Mouse (Mus musculus) granulocyte monocyte progenitor cell, adult 5-6 weeks (primary cell): ENCODE measurements at regions not wholly inside any gene's neighbourhood (a gene's known extent, or its start where the extent isn't known, plus 50 kb on each side); places are given as distances from the start of the nearest gene placed in this dataset.

Experiments
- ATAC-seq: replicated peaks from 2 replicates; pipeline ENCODE4 v1.8.0; 2016; ENCODE audit warnings: mild to moderate bottlenecking, moderate TSS enrichment, inconsistent platforms; ENCODE audit not compliant: poor library complexity, severe bottlenecking

DNA sequence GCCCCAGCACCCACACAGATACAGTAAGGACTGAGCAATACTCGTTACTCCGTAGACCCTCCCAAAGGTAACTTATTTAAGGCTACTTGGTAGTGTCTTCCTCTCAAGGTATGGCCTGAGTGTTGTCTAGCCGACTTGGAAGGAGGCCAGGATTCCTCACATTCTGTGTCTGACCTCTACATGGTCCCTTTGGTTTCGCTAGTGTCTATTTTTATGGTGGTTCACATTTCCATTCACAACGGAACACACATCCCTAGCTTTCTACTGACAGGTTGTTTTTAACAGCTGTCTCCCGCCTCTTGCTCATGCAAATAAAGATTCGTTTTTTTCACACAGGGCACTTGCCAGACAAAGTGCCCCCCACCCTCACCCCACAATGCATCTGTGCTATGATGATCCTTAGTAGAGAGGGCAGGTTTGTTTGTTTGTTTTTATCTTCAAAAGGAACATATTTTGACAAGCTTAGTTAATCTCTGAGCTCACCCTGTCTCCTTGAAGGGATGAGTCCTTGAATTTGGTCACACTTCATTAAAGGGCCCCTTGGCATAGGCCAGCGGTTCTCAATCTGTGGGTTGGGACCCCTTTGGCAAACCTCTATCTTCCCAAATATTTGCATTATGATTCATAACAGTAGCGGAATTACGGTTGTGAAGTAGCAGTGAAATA lies 52.7 kb downstream of the Phlda1 start:
- ATAC-seq: no peak

DNA sequence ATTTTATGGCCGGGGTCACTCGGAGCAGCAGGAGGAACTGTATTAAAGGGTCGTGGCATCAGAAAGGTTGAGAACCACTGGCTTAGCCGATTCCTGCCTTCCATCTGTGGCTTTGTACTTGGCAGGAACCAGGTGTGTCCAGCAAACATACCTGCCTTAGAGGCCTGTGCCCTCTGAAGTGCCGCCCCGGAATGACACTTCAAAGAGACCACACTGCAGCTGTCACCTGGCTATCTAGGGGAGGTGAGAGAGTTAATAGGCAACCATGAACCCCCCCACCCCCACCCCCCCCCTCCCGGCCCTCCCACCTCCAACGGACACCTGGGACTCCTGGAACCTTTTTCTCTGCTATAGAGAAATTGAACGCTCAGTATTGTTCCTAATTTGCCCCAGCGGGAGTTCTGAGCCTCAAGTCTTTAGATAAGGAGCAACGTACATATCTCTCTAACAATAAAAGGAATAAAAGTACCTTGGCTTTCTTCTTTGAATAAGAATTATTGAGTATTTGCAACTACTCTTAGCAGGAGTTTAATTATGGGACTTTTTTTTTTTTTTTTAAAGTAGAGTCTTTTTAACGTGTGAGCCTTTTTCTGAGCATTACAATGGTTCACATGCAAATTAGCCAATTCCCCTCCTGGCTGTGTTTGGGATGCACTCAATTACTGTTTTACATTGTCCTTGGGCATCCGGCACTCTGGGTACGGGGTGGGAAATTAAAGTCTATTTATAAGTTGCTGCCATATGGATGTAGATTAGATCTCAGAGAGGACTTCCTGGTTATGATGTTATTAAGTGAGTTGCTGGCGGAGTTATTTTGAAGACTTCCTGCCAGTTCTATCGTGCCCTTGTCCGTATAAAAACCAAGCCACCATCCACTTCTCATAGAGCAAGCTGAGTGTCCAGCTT lies 53.5 kb downstream of the Phlda1 start:
- ATAC-seq: no peak

DNA sequence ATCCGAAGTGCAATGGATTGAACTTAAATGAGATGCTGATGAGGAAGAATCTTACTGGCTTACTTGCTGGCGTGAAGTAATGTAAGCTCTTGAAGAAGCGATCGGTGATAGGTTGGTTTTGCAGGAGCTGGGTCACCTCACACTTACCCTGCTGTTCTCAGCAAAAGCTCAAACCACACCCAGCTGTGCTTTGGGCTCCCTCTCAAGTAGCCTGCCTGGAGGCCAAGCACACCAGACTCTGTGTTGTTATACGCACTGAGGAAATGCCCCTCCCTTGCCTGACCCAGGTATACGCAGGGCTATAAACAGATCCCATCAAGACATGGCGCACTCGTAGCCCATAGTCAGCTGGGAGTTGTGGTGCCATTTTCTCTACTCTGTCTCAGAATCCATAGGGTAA lies 56.5 kb downstream of the Phlda1 start:
- no peak for ATAC-seq

DNA sequence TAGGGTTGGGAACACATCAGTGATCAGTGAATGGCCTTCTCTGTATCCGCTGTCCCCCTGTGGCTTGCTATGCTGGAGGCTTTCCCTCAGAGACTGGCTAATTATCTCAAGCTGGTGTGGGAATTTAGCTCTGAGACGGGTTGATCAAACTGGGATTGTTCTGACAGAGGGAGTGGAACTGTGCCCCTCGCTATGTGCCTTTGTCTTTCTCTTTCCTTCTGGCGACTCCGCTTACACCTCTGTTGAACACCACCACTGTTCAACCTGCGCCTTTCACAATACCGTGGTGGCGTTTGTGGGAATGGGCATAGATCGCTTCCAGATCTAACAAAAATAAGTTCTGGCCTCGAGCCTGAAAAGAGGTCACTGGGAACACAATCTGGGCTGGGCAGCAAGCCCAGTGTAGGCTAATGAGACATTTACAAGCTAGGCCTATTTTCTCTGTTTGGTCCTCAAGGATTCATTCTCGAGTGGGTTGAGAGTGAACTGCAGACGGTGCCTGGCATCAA lies 60.8 kb downstream of the Phlda1 start:
- no peak for ATAC-seq

DNA sequence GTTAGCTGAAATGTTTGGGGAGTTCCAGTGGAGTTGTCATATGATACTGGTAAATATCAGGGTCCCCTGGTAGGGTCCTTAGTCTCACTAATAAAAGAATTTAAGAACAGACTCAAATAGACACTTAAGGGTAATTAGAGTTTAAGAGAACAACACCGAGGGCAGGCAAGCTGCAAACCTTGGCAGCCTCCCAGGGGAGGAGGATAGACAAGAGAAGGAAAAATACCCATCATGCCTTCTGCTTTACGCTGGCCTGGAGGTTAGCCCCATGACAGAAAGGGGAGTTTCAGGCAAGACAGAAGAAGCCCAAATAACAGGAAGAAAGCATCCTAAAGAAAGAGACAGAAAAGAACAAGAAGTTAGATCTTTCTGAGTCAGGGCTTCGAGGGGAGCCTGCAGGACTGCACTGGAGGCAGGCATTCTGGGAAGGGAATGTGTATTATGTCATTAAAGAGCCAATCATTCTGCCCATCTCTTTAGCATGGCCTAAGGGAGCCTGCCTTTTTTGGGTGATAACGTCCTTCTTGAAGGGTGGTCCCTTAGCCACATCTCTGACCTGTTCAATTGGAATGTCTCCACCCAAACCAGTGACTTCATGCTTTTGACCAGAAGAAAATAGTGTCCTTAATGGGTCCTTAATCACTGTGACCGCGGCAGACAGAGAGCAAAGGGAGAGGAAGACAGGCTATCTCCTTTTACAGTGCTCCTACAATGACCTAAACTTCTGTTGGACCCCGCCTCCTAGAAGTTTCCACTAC lies 64.6 kb downstream of the Phlda1 start:
- ATAC-seq: no peak

DNA sequence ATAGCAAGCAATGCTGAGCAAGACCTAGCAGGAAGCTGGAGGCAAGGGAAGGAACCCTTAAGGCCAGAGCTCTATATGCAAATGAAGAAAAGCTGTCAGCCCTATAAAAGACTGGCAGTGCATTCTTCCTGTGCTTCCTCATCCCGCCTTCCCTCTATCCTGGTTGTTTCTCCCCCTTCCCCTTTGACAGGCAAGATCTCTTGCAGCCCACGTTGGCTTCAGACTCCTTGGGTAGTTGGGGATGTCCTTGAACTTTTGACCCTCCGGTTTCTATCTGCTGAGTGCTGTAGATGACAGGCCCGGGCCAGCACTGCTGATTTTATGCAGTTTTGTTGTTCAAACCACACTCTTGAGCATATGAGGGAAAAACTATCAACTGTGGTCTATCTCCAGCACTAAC lies 68.1 kb downstream of the Phlda1 start:
- ATAC-seq: no peak

DNA sequence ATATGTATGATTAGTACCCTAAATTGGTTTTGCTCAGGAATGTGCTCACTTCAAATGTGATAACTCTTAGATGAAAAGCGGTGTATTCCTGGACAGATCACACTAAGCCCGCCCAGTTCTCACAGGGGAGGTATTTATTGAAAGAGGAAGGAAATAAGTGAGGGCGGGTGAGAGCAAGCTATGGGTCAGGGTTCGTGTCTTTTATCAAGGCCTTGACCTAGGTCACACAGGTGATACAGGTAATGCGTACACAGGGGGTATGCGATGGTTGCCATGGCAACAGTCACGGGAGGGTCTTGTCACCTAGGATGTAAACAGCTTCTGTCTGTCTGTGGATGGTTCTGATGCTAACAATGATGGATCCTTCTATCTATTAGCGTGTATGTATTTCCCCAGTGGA lies 68.7 kb downstream of the Phlda1 start:
- ATAC-seq: peak; percentile 39

DNA sequence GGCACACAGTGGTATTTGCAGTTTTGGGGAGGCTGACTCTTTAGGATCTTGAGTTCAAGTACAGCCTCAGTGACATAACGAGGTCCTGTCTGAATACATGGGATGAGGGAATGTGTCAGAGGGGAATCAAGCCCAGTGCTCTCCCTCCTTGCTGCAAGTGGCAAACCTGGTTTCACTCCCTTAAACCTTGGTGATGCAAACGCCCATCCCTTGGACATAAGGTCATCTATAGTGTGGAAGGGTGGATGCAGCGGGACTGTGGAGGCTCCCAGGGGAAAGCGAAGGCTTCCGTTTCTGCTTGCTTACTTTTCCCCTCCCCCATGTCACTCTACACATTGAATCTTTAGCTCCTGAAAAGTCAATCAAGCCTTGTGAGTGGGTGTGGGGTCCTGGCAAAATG lies 69.2 kb downstream of the Phlda1 start:
- no peak for ATAC-seq

DNA sequence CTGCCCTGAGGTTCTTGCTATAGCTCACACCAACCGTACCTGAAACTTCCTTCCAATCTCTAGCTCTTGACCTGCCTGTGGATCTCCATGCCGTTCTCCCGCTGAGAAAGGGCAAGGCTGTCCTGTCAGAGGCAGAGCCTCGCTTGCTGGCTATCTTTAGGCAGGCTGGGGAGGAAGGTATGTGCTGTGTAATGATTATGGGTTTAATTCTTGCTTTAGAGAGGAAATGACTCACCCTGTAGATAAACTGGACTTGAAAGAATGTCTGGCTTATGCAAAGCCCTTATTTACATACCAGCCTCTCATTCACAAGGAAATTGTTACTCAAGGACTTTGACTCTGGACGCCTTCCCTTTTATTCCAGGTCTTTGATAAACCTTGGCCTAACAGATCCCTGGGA lies 69.8 kb downstream of the Phlda1 start:
- peak; percentile 92 for ATAC-seq

DNA sequence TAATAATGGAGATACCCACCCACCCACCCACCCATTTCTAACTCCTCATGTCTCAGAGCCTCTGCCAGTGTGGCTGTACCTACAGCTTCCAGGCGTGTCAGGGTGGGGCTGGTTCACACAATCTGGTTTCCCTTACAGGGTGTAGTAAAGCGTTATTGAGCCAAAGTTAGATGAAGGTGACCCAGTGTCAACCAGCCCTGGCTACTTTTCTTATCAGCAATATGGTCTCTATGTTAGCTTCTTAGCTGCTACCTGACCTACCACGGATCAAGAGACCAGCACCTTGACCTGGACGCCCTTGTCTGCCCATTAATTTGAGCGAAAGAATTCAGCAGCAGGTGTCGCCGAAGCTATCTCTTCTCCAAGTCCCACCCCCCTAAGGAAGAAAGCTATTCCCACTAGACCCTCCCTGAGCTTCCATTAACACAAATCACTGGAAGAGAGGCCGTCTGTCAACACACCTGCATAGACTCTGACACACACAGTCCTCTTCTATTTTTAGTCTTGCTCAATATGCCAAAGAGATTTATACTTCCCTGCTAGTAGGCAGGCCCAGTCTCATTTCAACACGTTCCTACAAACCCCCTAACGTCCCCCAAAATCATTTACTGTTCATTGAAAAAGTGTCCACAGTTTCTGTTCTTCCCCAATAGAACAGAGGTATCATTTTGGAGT lies 70.4 kb downstream of the Phlda1 start:
- ATAC-seq: no peak

DNA sequence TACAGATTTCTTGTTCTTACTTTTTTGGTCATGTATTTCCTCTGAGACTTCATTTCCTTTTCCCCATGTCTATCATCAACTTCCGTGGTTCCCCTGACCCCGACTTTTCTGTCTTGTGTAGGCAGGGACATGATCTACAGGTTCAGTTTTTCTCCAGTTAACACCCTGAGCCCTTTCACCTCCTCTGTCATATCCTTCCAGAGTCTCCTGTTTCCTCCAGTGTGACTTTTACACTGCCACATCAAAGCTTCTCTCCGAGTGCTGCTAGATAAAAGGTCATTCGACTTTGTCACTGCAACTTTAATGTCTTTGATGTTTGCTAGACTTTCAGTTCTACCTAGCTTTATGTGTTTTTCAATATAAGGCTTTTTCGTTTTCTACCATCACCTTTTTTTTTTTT lies 72.5 kb downstream of the Phlda1 start:
- no peak for ATAC-seq

DNA sequence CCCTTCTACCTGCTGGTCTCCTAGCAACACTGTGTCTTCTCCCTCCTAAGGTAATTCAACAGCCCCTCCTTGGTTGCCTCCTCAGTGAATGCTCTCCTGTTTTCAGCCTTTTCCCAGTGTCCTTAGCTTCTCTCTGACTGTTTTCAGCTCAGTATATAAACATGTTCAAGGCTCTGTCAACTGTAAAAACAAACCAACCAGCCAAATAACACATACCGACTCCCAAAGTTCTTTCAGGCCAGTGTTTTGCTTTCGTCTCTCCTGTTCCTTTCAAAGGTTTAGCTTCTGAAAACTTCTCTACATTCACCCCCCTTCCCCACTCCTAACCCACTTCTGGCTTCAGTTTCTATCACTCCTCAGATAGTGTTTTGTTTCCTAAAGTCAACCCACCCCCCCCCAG lies 73.4 kb downstream of the Phlda1 start:
- no peak for ATAC-seq

DNA sequence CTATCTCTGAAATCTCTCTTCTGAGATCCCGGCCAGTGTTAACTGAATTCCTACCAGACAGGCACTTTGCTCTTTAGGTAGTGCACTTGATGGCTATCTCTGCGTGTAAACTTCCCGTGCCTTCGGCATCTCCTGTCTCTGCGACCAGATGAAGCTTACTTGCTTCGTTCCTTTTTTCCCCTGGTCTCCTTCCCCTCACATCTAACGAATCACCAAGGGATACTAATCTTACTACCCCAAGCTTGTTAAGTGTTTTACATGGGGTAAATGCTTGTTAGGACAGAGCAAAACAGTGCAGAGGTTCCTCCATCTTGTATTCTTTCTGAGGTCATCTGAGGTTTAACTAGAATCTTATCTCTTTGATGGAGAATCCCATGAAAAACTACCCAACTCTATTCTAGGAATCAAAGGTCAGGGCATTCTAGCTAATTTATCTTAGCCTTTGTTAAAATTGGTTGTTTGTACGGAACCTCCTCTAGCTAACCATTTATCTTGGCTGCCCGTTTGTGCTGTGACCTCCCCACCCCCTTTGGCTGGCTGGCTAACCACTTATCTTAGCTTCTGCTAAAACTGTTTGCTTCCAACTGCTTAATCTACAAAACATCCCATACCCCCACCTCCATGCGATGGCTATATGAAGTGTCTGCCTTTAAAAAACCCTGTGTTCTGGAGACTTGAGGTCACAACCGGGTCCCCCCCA lies 74.5 kb downstream of the Phlda1 start:
- ATAC-seq: no peak

DNA sequence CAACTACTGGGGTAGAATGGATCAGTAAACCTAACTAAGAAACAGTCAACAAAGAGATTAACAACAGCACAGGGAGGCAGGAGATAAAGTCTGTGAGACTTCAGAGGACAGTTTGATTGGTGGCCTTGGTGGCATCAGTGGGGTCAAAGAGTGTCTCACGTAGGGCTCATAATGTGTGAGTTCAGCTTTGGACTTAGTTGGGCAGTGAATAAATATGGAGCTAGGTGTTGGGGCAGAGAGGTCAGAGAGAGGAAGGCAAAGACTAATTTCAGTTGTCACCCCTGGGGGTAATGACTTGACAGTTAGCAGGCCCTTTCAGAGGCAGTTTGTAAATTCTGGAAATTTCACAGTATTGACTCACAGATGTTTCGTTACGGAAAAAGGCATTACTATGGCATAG lies 75.8 kb downstream of the Phlda1 start:
- ATAC-seq: no peak

DNA sequence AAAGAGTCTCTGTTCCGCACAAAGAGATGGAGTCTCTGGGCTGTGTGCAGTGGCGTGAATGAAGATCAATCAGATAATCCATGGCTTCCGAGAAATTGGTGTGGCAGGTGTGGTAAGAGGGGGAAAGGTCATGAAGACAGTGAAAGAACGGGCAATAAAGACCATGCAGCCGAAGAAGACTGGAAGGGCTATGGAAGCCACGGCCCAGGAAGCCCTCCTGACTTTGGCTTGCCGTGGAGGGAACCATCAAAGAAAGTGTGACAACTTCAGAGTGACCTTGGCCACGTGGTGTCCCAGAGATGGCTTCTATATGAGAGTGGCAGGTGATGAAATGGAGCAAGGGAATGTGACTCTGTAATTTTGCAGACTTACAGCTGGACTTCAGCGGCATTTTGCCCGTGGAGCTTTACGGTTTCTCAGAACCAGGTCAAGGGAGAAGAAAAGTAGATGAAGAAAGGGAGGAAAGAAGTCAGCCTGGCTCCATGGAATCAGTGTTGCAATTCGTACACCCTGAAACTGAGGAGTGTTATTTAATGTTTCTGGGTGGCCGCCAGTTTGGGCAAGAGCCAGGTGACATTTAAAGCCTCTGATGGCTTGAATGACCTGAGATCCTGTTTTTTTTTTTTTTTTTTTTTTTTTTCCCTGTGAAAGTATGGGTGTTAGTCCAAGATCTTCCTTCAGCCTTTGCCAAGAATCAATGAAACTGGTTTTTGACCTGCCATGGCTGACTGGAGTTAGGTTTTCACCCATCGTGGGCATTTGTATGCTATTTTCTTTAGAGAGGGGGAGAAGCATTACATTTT lies 76.4 kb downstream of the Phlda1 start:
- no peak for ATAC-seq

DNA sequence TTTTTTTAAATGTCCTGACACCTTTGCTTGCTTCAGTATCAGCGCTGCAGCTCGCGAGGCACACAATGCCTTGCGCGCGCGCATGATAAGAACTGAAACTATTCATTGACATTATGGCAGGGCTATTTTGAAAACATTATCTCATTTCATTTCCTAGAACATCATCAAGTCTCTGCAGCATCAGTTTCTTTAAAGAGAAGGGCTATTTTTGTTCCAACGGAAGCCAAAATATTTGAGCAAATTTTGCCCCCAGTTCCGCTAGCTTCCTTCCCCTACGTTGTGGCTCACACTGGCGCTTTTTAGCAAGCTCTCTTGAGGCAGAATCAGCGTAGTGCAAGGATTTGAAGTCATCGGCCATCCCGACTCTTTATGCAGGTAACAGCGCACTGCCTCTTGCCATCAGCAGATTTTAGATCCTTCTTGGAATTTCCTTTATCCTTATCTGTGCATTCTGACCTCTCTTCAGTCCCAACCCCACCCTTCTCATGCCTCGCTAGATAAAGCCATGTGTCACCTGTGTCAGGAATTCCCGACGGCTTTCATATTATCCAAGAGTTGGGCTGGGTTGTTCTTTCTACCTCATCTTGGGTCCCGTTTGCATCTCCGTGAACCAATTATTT lies 77.1 kb downstream of the Phlda1 start:
- no peak; the same call in 1 of the 2 replicates for ATAC-seq

DNA sequence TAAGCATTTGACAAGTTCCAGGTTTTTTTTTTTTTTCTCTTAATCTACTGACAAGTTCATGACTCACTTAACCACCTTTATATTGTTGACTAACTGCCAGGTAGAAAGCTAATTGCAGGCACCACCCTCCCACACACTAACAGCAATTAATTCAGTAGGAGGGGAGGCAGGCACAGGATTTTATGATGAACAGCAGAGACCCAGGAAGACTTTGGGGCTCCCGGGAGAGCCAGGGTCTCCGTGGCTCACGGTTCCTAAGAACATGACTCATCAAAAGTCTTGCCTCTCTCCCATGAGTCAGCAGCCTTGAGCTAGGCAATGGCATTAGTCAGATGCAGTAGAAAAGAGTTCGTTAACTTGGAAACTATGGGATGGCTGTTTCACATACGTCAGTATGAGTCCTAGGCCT lies 77.7 kb downstream of the Phlda1 start:
- no peak for ATAC-seq

DNA sequence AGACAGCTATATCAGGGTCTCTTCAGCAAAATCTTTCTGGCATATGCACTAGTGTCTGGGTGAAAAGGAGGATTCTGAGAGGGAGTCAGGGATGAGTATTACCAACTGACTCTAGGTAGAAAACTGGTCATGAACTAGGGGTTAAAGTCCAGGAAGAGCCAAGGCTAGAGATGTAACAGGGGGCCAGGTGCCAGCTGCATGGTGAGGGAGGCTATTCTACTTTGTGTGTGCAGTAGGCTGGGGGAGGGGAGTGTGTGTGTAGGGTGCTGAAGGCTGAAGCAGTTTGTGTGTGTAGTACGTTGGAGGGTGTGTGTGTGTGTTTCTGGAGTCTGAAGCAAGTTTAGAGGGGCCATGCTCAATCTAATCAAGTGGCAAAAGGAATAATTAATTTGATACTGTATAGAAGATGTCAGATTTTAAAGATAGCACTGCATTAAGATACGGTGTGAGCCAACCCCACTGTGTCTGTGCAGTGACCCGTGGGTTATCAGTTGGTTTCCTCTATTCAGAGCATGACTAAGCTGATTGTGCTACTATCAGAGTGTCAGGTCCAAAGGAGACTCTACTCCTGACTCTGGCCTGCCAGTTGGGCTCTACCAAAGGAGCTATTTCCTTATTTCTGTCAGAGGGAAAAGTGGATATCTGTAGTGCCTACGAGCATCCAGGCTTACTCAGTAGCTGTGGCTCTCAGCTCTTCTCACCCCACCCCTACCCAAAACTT lies 82.0 kb downstream of the Phlda1 start:
- ATAC-seq: peak; percentile 82
